Mouse (Mus musculus) small intestine, adult 2 months (tissue): ENCODE data around the gene Rab34. TPM values are rescaled to one million over a fixed set of nuclear protein-coding genes. Genes with fewer than 3 reads are reported as not detected.

Experiments used
- H3K27ac ChIP-seq: fragments of 200-500 bp; 2 replicates; pipeline ENCODE4 v1.5.1; 2012; ENCODE audit warnings: low read depth, low read length, control low read depth, inconsistent platforms; ENCODE audit not compliant: insufficient read depth
- H3K27me3 ChIP-seq: fragments of 200-500 bp; 2 replicates; pipeline ENCODE4 v1.6.1; 2012; ENCODE audit warnings: mild to moderate bottlenecking, moderate library complexity, low read length, inconsistent platforms; ENCODE audit not compliant: control insufficient read depth, insufficient read depth
- H3K36me3 ChIP-seq: fragments of 200-500 bp; 2 replicates; pipeline ENCODE4 v1.6.1; 2012; ENCODE audit warnings: mild to moderate bottlenecking, low read length, control low read depth, inconsistent platforms; ENCODE audit not compliant: control insufficient read depth, insufficient read depth
- H3K4me1 ChIP-seq: fragments of 200-500 bp; 2 replicates; pipeline ENCODE4 v1.6.1; 2012; ENCODE audit warnings: low read length, inconsistent platforms, mixed read lengths; ENCODE audit not compliant: control insufficient read depth, insufficient read depth, insufficient read length
- H3K4me3 ChIP-seq: fragments of 200-500 bp; 2 replicates; pipeline ENCODE4 v1.5.1; 2012; ENCODE audit warnings: low read depth, mild to moderate bottlenecking, control low read depth, inconsistent platforms, low read length, moderate library complexity
- CTCF ChIP-seq: fragments of 200-500 bp; IDR thresholded peaks from 2 replicates; pipeline ENCODE4 v1.5.1; 2012; ENCODE audit warnings: low read depth, mild to moderate bottlenecking, control low read depth, inconsistent platforms, low read length, moderate library complexity, mixed read lengths; ENCODE audit not compliant: insufficient replicate concordance, insufficient read length; ENCODE audit errors: extremely low read depth
- POLR2A ChIP-seq: fragments of 200-500 bp; IDR thresholded peaks from 2 replicates; pipeline ENCODE4 v1.6.1; 2012; ENCODE audit warnings: low read depth, mild to moderate bottlenecking, control low read depth, inconsistent platforms, low read length, moderate library complexity
- WGBS: fragments of 180-500 bp; shearing (Covaris S2); methylation state at CpG from one replicate; pipeline ENCODE4 v1.1.7; 2018; 5-methylcytosine and 5-hydroxymethylcytosine counted together
- polyA plus RNA-seq: library from polyadenylated mRNA; depleted of rRNA; stranded (reverse); fragments of >200 nt; gene quantifications from 2 replicates; pipeline ENCODE4 v1.2.3, GENCODE M21; 2012

Rab34 gene
- polyA plus RNA-seq, 1 experiment: 13.0 TPM

- Histone ChIP-seq H3K27ac (peak overlapping the region; percentile 89), H3K4me3 (peak overlapping the region; percentile 95), H3K27me3 (no peaks in the 10 kb centered on the region), H3K36me3 (peaks cover 19% of the 10 kb centered on the region), H3K4me1 (peaks cover 12% of the 10 kb centered on the region)
- under 1% methylated on average over 10 of the region's 10 CpGs for WGBS
- no peak for TF ChIP-seq POLR2A
- TF ChIP-seq CTCF: no peak
Observed at GRCm38 (mm10) chr11:78177437-78177836, 10.8 kb upstream of the Rab34 start.

GRCm38 (mm10) chr11:78177903-78178858 is 10.0 kb upstream of the Rab34 start:
- H3K36me3 ChIP-seq: peaks cover 19% of the 10 kb centered on the region
- WGBS: under 1% methylated on average over 80 of the region's 84 CpGs
- peaks cover 8% of the 10 kb centered on the region for H3K4me1 ChIP-seq
- peak overlapping the region; percentile 89 for H3K27ac ChIP-seq
- H3K27me3 ChIP-seq: no peaks in the 10 kb centered on the region
- peak; percentile 23 for TF ChIP-seq POLR2A
- peak; percentile 92; the same call in 1 of the 2 replicates for TF ChIP-seq CTCF
- H3K4me3 ChIP-seq: peak overlapping the region; percentile 95

GRCm38 (mm10) chr11:78178859-78179437 is 9.3 kb upstream of the Rab34 start:
- WGBS: 2% methylated on average over 29 of the region's 29 CpGs
- Histone ChIP-seq H3K27ac (peak overlapping the region; percentile 61), H3K36me3 (peaks cover 19% of the 10 kb centered on the region), H3K4me3 (peak overlapping the region; percentile 95), H3K27me3 (no peaks in the 10 kb centered on the region), H3K4me1 (peaks cover 10% of the 10 kb centered on the region)
- no peak for TF ChIP-seq CTCF
- no peak for TF ChIP-seq POLR2A

- Histone ChIP-seq H3K27ac (0 out of 2 replicates have a peak overlapping the region, but pooled peaks have one; percentile 61), H3K36me3 (peaks cover 19% of the 10 kb centered on the region), H3K4me3 (no peak overlapping the region), H3K4me1 (peaks cover 10% of the 10 kb centered on the region), H3K27me3 (no peaks in the 10 kb centered on the region)
- WGBS: 29% methylated on average over 8 of the region's 8 CpGs
- TF ChIP-seq POLR2A (no peak), CTCF (no peak)
Observed at GRCm38 (mm10) chr11:78179438-78179999, 8.7 kb upstream of the Rab34 start.

GRCm38 (mm10) chr11:78180081-78180761 is 8.0 kb upstream of the Rab34 start:
- 64% methylated on average over 6 of the region's 6 CpGs for WGBS
- TF ChIP-seq CTCF (no peak), POLR2A (no peak)
- no peaks in the 10 kb centered on the region for H3K27me3 ChIP-seq
- peaks cover 19% of the 10 kb centered on the region for H3K36me3 ChIP-seq
- H3K4me3 ChIP-seq: no peak overlapping the region
- H3K4me1 ChIP-seq: peaks cover 10% of the 10 kb centered on the region
- no peak overlapping the region for H3K27ac ChIP-seq

- peaks cover 9% of the 10 kb centered on the region for H3K4me1 ChIP-seq
- H3K4me3 ChIP-seq: no peak overlapping the region; the same call in 1 of the 2 replicates
- H3K27ac ChIP-seq: no peak overlapping the region
- WGBS: 32% methylated on average over 2 of the region's 2 CpGs
- no peaks in the 10 kb centered on the region for H3K27me3 ChIP-seq
- no peak for TF ChIP-seq CTCF
- TF ChIP-seq POLR2A: no peak
- peaks cover 19% of the 10 kb centered on the region for H3K36me3 ChIP-seq
Observed at GRCm38 (mm10) chr11:78181830-78182357, 6.3 kb upstream of the Rab34 start.

GRCm38 (mm10) chr11:78182450-78182849 is 5.8 kb upstream of the Rab34 start:
- 3% methylated on average over 7 of the region's 7 CpGs for WGBS
- Histone ChIP-seq H3K27ac (no peak overlapping the region), H3K36me3 (peaks cover 19% of the 10 kb centered on the region), H3K4me1 (peaks cover 9% of the 10 kb centered on the region; the same call in 1 of the 2 replicates), H3K27me3 (no peaks in the 10 kb centered on the region), H3K4me3 (peak overlapping the region; percentile 74)
- TF ChIP-seq POLR2A (no peak), CTCF (no peak)
